In genomic region chr9:56551376-56552186, GRCm38 (mm10) we compare ENCODE assay signal across 9 mouse cellular contexts.
DNase-seq lines count a peak whose midpoint lies in the region; ATAC-seq and TF ChIP-seq lines count a peak whose summit lies in the region.
"Had no signal": no experiment of that assay in that cellular context is flagged by ENCODE, and none has a peak within 500 bp of the region (broad histone marks: within the 10 kb centered on the region; RNA-seq: fewer than 3 reads in every experiment).

No protein-coding gene starts in this region.

- no peak overlapping the region for H3K4me2 ChIP-seq in kidney, embryonic 15.5 days
- no peak overlapping the region for H3K4me2 ChIP-seq in forebrain, embryonic 15.5 days (replicated peaks)

- no peak for TF ChIP-seq CTCF in bone marrow macrophage, adult 2 months (IDR thresholded peaks at IDR 0.05; ENCODE audit: low read depth, low read length)
- no peak for TF ChIP-seq CTCF in layer of hippocampus, adult 2 months (conservative IDR thresholded peaks at IDR 0.05)

- no peaks in the 10 kb centered on the region for H3K9me3 ChIP-seq in kidney, embryonic 15.5 days (replicated peaks)
- H3K9me3 ChIP-seq in forebrain, embryonic 15.5 days, result no peaks in the 10 kb centered on the region
- no peaks in the 10 kb centered on the region for H3K9me3 ChIP-seq in midbrain, embryonic 10.5 days (replicated peaks)

- 68% methylated on average over 11 of the region's 11 CpGs for WGBS in kidney, embryonic 15.5 days
- 60% methylated on average over 11 of the region's 11 CpGs for WGBS in forebrain, embryonic 15.5 days
- WGBS in midbrain, embryonic 10.5 days, result 54% methylated on average over 11 of the region's 11 CpGs

- no peak for TF ChIP-seq POLR2A in bone marrow macrophage, adult 2 months (IDR thresholded peaks at IDR 0.05; ENCODE audit: borderline replicate concordance, low read depth, low read length)

- H3K27me3 ChIP-seq in kidney, embryonic 15.5 days, result peaks cover 11% of the 10 kb centered on the region; the same call in 1 of the 2 replicates
- H3K27me3 ChIP-seq in forebrain, embryonic 15.5 days, result no peaks in the 10 kb centered on the region
- peaks cover 54% of the 10 kb centered on the region for H3K27me3 ChIP-seq in midbrain, embryonic 10.5 days (ENCODE audit: low read depth, poor library complexity, severe bottlenecking)
- H3K27me3 ChIP-seq: Patski had no signal

- no peak for DNase-seq in kidney, adult 11 months
- no peak for DNase-seq in midbrain, embryonic 10.5 days (ENCODE audit: low spot score)
- no peak for DNase-seq in thymus, postnatal 25 days
- no peak for DNase-seq in cerebellum, postnatal 36 days
- no peak for DNase-seq in layer of hippocampus, adult 2 months (ENCODE audit: low spot score in 2 of 2)

- ATAC-seq in kidney, embryonic 15.5 days (replicated peaks; ENCODE audit: low FRiP score), result no peak
- ATAC-seq in forebrain, embryonic 15.5 days (replicated peaks), result peak; percentile 39; the same call in 1 of the 2 replicates

- H3K4me3 ChIP-seq in kidney, embryonic 15.5 days (replicated peaks), result no peak overlapping the region
- no peak overlapping the region for H3K4me3 ChIP-seq in bone marrow macrophage, adult 2 months (ENCODE audit: insufficient read depth, low read length)
- H3K4me3 ChIP-seq in forebrain, embryonic 15.5 days, result no peak overlapping the region
- no peak overlapping the region; the same call in 1 of the 2 replicates for H3K4me3 ChIP-seq in midbrain, embryonic 10.5 days
- no peak overlapping the region for H3K4me3 ChIP-seq in layer of hippocampus, adult 2 months

- H3K36me3 ChIP-seq in kidney, embryonic 15.5 days, result no peaks in the 10 kb centered on the region
- H3K36me3 ChIP-seq in forebrain, embryonic 15.5 days, result no peaks in the 10 kb centered on the region
- H3K36me3 ChIP-seq in midbrain, embryonic 10.5 days, result no peaks in the 10 kb centered on the region

- H3K4me1 ChIP-seq in kidney, embryonic 15.5 days, result peaks cover 43% of the 10 kb centered on the region
- peaks cover 21% of the 10 kb centered on the region for H3K4me1 ChIP-seq in bone marrow macrophage, adult 2 months (ENCODE audit: control insufficient read depth, insufficient read depth, low read length)
- H3K4me1 ChIP-seq in forebrain, embryonic 15.5 days, result peaks cover 20% of the 10 kb centered on the region
- H3K4me1 ChIP-seq in midbrain, embryonic 10.5 days, result peaks cover 56% of the 10 kb centered on the region

- H3K9ac ChIP-seq in kidney, embryonic 15.5 days, result no peak overlapping the region
- no peak overlapping the region for H3K9ac ChIP-seq in forebrain, embryonic 15.5 days (replicated peaks)

- H3K27ac ChIP-seq in kidney, embryonic 15.5 days, result 0 out of 2 replicates have a peak overlapping the region, but pooled peaks have one; percentile 32
- H3K27ac ChIP-seq in bone marrow macrophage, adult 2 months (ENCODE audit: insufficient read depth, low read depth, low read length), result peak overlapping the region; percentile 87
- H3K27ac ChIP-seq in forebrain, embryonic 15.5 days (replicated peaks), result no peak overlapping the region
- H3K27ac ChIP-seq in midbrain, embryonic 10.5 days (replicated peaks), result peak overlapping the region; percentile 58; the same call in 1 of the 2 replicates
- no peak overlapping the region for H3K27ac ChIP-seq in layer of hippocampus, adult 2 months

Comparison
In these comparisons a context has a peak if more than half of its experiments do, and no peak if none do; other contexts are left out.
1. H3K27ac ChIP-seq: peak in kidney, embryonic 15.5 days (single experiment), bone marrow macrophage, adult 2 months (single experiment) and midbrain, embryonic 10.5 days (single experiment); none in forebrain, embryonic 15.5 days (single experiment) and layer of hippocampus, adult 2 months (single experiment).